Mouse (Mus musculus) retina, postnatal 1 day (tissue): ENCODE results near the gene Mapk6.
A peak's percentile ranks its signal among the peaks of the same experiment; 100 is the strongest.
"Not testable (repeated sequence)": the region's sequence is repeated elsewhere in the genome, so short reads cannot be mapped to it uniquely, and the experiment has no call there.

Experiments
- DNase-seq: peaks from one replicate; pipeline ENCODE4 v3.0.0-alpha.2; 2012

The Mapk6 gene

GRCm38 (mm10) chr9:75378774-75379173, 31.0 kb downstream of the Mapk6 start:
- DNase-seq: no peak

GRCm38 (mm10) chr9:75376428-75376827, 33.4 kb downstream of the Mapk6 start:
- DNase-seq: no peak

GRCm38 (mm10) chr9:75375606-75376005, 34.2 kb downstream of the Mapk6 start:
- no peak for DNase-seq

GRCm38 (mm10) chr9:75368779-75369178, 41.0 kb downstream of the Mapk6 start:
- DNase-seq: no peak

- DNase-seq: no peak
Observed at GRCm38 (mm10) chr9:75366191-75366590, 43.6 kb downstream of the Mapk6 start.

GRCm38 (mm10) chr9:75365195-75365594, 44.6 kb downstream of the Mapk6 start:
- DNase-seq: no peak

GRCm38 (mm10) chr9:75363702-75364101, 46.1 kb downstream of the Mapk6 start:
- not testable (repeated sequence) for DNase-seq

GRCm38 (mm10) chr9:75363001-75363400, 46.8 kb downstream of the Mapk6 start:
- no peak for DNase-seq

GRCm38 (mm10) chr9:75362201-75362600, 47.6 kb downstream of the Mapk6 start:
- no peak for DNase-seq

GRCm38 (mm10) chr9:75361699-75362098, 48.1 kb downstream of the Mapk6 start:
- DNase-seq: peak; percentile 77

GRCm38 (mm10) chr9:75357087-75357654, 52.6 kb downstream of the Mapk6 start:
- no peak for DNase-seq

- no peak for DNase-seq
Observed at GRCm38 (mm10) chr9:75355783-75356182, 54.0 kb downstream of the Mapk6 start.

GRCm38 (mm10) chr9:75353094-75353493, 56.7 kb downstream of the Mapk6 start:
- DNase-seq: no peak

GRCm38 (mm10) chr9:75348641-75349040, 61.2 kb downstream of the Mapk6 start:
- no peak for DNase-seq

- no peak for DNase-seq
Observed at GRCm38 (mm10) chr9:75348066-75348465, 61.7 kb downstream of the Mapk6 start.

GRCm38 (mm10) chr9:75347458-75347857, 62.3 kb downstream of the Mapk6 start, which contains the start of gene Bcl2l10:
Gene Bcl2l10 (plus strand): TSS chr9:75347758.
- DNase-seq: no peak

GRCm38 (mm10) chr9:75342433-75342832, 67.4 kb downstream of the Mapk6 start:
- DNase-seq: no peak

GRCm38 (mm10) chr9:75338016-75338415, 71.8 kb downstream of the Mapk6 start:
- no peak for DNase-seq

- DNase-seq: no peak
Observed at GRCm38 (mm10) chr9:75334440-75334839, 75.4 kb downstream of the Mapk6 start.

- DNase-seq: no peak
Observed at GRCm38 (mm10) chr9:75330821-75331220, 79.0 kb downstream of the Mapk6 start.

- no peak for DNase-seq
Observed at GRCm38 (mm10) chr9:75328047-75328446, 81.8 kb downstream of the Mapk6 start.

GRCm38 (mm10) chr9:75322099-75322885, 87.5 kb downstream of the Mapk6 start:
- no peak for DNase-seq

GRCm38 (mm10) chr9:75319365-75319764, 90.4 kb downstream of the Mapk6 start:
- peak; percentile 75 for DNase-seq
